Mouse (Mus musculus): ENCODE data around the gene E130208F15Rik. TPM values are rescaled to one million over a fixed set of nuclear protein-coding genes. Genes with fewer than 3 reads are reported as not detected.

The E130208F15Rik gene
- polyA plus RNA-seq, 1 experiment from 2014 or later, result not detected

- 42% methylated on average over 3 of the region's 3 CpGs for WGBS
- no peak for ATAC-seq
- no peaks in the 10 kb centered on the region for H3K36me3 ChIP-seq (ENCODE audit: insufficient read depth, low read length)
Observed at GRCm38 (mm10) chr7:30300914-30301313, 20.6 kb upstream of the E130208F15Rik start.

GRCm38 (mm10) chr7:30306083-30306779 is 15.3 kb upstream of the E130208F15Rik start:
- H3K27me3 ChIP-seq (replicated peaks; ENCODE audit: insufficient read depth, low read length), result no peaks in the 10 kb centered on the region
- no peaks in the 10 kb centered on the region for H3K36me3 ChIP-seq (ENCODE audit: insufficient read depth, low read length)
- H3K4me3 ChIP-seq (ENCODE audit: low read depth, low read length), result no peak overlapping the region
- TF ChIP-seq CTCF (IDR thresholded peaks at IDR 0.05), result peak; percentile 56
- TF ChIP-seq EP300 (IDR thresholded peaks at IDR 0.05), result no peak
- ATAC-seq (no peak), DNase-seq (ENCODE audit: low spot score) (no peak)
- no peak overlapping the region for H3K27ac ChIP-seq (ENCODE audit: low read length)
- H3K4me1 ChIP-seq (ENCODE audit: insufficient read depth, low read depth, low read length), result peaks cover 6% of the 10 kb centered on the region; the same call in 1 of the 2 replicates
- H3K9me3 ChIP-seq (ENCODE audit: low read length), result no peaks in the 10 kb centered on the region
- no peak overlapping the region for H3K4me2 ChIP-seq (replicated peaks; ENCODE audit: low read depth, low read length)
- 79% methylated on average over 12 of the region's 16 CpGs for WGBS
- H3K9ac ChIP-seq (replicated peaks; ENCODE audit: low read depth), result no peak overlapping the region

More at GRCm38 (mm10) chr7:30300914-30301313, 20.6 kb upstream of the E130208F15Rik start:
- H3K9me3 ChIP-seq (ENCODE audit: low read length), result no peaks in the 10 kb centered on the region
- H3K4me1 ChIP-seq (ENCODE audit: insufficient read depth, low read depth, low read length), result no peaks in the 10 kb centered on the region
- peak; percentile 71 for TF ChIP-seq CTCF (IDR thresholded peaks at IDR 0.05)
- TF ChIP-seq EP300 (IDR thresholded peaks at IDR 0.05), result no peak
- H3K9ac ChIP-seq (replicated peaks; ENCODE audit: low read depth), result no peak overlapping the region
- no peak overlapping the region for H3K27ac ChIP-seq (ENCODE audit: low read length)
- H3K4me3 ChIP-seq (ENCODE audit: low read depth, low read length), result no peak overlapping the region
- peak; percentile 40 for DNase-seq (ENCODE audit: low spot score)
- H3K27me3 ChIP-seq (replicated peaks; ENCODE audit: insufficient read depth, low read length), result no peaks in the 10 kb centered on the region
- no peak overlapping the region for H3K4me2 ChIP-seq (replicated peaks; ENCODE audit: low read depth, low read length)

GRCm38 (mm10) chr7:30308076-30309005 is 13.2 kb upstream of the E130208F15Rik start, which contains the start of gene Alkbh6:
Gene Alkbh6 (plus strand): TSS chr7:30308717.
- DNase-seq (ENCODE audit: low spot score) (peak; percentile 99), ATAC-seq (peak; percentile 100)
- H3K9me3 ChIP-seq (ENCODE audit: low read length), result no peaks in the 10 kb centered on the region
- peak within 1 kb of the TSS; percentile 80 for H3K4me2 ChIP-seq (replicated peaks; ENCODE audit: low read depth, low read length)
- no peaks in the 10 kb centered on the region for H3K36me3 ChIP-seq (ENCODE audit: insufficient read depth, low read length)
- peak within 1 kb of the TSS; percentile 30 for H3K9ac ChIP-seq (replicated peaks; ENCODE audit: low read depth)
- TF ChIP-seq CTCF (IDR thresholded peaks at IDR 0.05) (no peak; the same call in 1 of the 2 replicates), EP300 (IDR thresholded peaks at IDR 0.05) (no peak)
- H3K27me3 ChIP-seq (replicated peaks; ENCODE audit: insufficient read depth, low read length), result no peaks in the 10 kb centered on the region
- peaks cover 6% of the 10 kb centered on the region; the same call in 1 of the 2 replicates for H3K4me1 ChIP-seq (ENCODE audit: insufficient read depth, low read depth, low read length)
- WGBS, result 4% methylated on average over 27 of the region's 27 CpGs
- H3K4me3 ChIP-seq (ENCODE audit: low read depth, low read length), result peak within 1 kb of the TSS; percentile 55
- H3K27ac ChIP-seq (ENCODE audit: low read length), result peak within 1 kb of the TSS; percentile 33

- Histone ChIP-seq H3K9me3 (ENCODE audit: low read length) (no peaks in the 10 kb centered on the region), H3K4me3 (ENCODE audit: low read depth, low read length) (peak overlapping the region; percentile 55), H3K27ac (ENCODE audit: low read length) (peak overlapping the region; percentile 33), H3K4me2 (replicated peaks; ENCODE audit: low read depth, low read length) (peak overlapping the region; percentile 80), H3K36me3 (ENCODE audit: insufficient read depth, low read length) (no peaks in the 10 kb centered on the region), H3K4me1 (ENCODE audit: insufficient read depth, low read depth, low read length) (peaks cover 6% of the 10 kb centered on the region; the same call in 1 of the 2 replicates), H3K9ac (replicated peaks; ENCODE audit: low read depth) (peak overlapping the region; percentile 30; the same call in 1 of the 2 replicates), H3K27me3 (replicated peaks; ENCODE audit: insufficient read depth, low read length) (no peaks in the 10 kb centered on the region)
- no peak for DNase-seq (ENCODE audit: low spot score)
- WGBS, result 63% methylated on average over 15 of the region's 15 CpGs
- no peak for ATAC-seq
- TF ChIP-seq EP300 (IDR thresholded peaks at IDR 0.05), result no peak
- no peak for TF ChIP-seq CTCF (IDR thresholded peaks at IDR 0.05)
Observed at GRCm38 (mm10) chr7:30309395-30310129, 12.0 kb upstream of the E130208F15Rik start.

- Histone ChIP-seq H3K4me2 (replicated peaks; ENCODE audit: low read depth, low read length) (no peak overlapping the region), H3K9ac (replicated peaks; ENCODE audit: low read depth) (no peak overlapping the region), H3K27ac (ENCODE audit: low read length) (no peak overlapping the region), H3K36me3 (ENCODE audit: insufficient read depth, low read length) (no peaks in the 10 kb centered on the region), H3K9me3 (ENCODE audit: low read length) (no peaks in the 10 kb centered on the region), H3K4me3 (ENCODE audit: low read depth, low read length) (no peak overlapping the region), H3K4me1 (ENCODE audit: insufficient read depth, low read depth, low read length) (peaks cover 6% of the 10 kb centered on the region; the same call in 1 of the 2 replicates), H3K27me3 (replicated peaks; ENCODE audit: insufficient read depth, low read length) (no peaks in the 10 kb centered on the region)
- DNase-seq (ENCODE audit: low spot score) (no peak), ATAC-seq (no peak)
- 80% methylated on average over 12 of the region's 12 CpGs for WGBS
- TF ChIP-seq EP300 (IDR thresholded peaks at IDR 0.05), result no peak
Observed at GRCm38 (mm10) chr7:30310136-30310535, 11.4 kb upstream of the E130208F15Rik start.

Data from lung, postnatal 0 days (tissue).